18 mouse cellular contexts compared by ENCODE assay signal in genomic region chr5:76698187-76698586, GRCm38 (mm10). TPM values are rescaled to one million over a fixed set of nuclear protein-coding genes. Genes with fewer than 3 reads are reported as not detected.
"Had no signal": no experiment of that assay in that cellular context is flagged by ENCODE, and none has a peak within 500 bp of the region (broad histone marks: within the 10 kb centered on the region; RNA-seq: fewer than 3 reads in every experiment).

No protein-coding gene starts in this region.

- H3K4me3 ChIP-seq: limb, embryonic 12.5 days; limb, embryonic 15.5 days; midbrain, embryonic 15.5 days; myocyte; neural tube, embryonic 12.5 days; neural tube, embryonic 15.5 days had no signal

- DNase-seq: kidney, adult 9 months; kidney, postnatal 14 days; kidney, postnatal 4 days; liver, postnatal 0 days; lung, embryonic 14.5 days; thymus, adult 18-20 months; thymus, postnatal 36 days had no signal

- H3K9ac ChIP-seq: limb, embryonic 12.5 days; limb, embryonic 15.5 days; liver, embryonic 14.5 days; liver, postnatal 0 days; lung, embryonic 14.5 days; midbrain, embryonic 15.5 days; neural tube, embryonic 12.5 days; neural tube, embryonic 15.5 days had no signal

- H3K27ac ChIP-seq: limb, embryonic 12.5 days; limb, embryonic 15.5 days; liver, embryonic 14.5 days; macrophage; neural tube, embryonic 12.5 days; neural tube, embryonic 15.5 days had no signal

- H3K36me3 ChIP-seq: limb, embryonic 15.5 days; midbrain, embryonic 15.5 days; neural tube, embryonic 12.5 days; neural tube, embryonic 15.5 days had no signal

- H3K4me2 ChIP-seq: limb, embryonic 12.5 days; limb, embryonic 15.5 days; liver, embryonic 11.5 days; lung, embryonic 14.5 days; midbrain, embryonic 15.5 days; neural tube, embryonic 12.5 days; neural tube, embryonic 15.5 days had no signal

- ATAC-seq: liver, postnatal 0 days; lung, postnatal 0 days; midbrain, embryonic 15.5 days had no signal

- H3K27me3 ChIP-seq: limb, embryonic 12.5 days; limb, embryonic 15.5 days; midbrain, embryonic 15.5 days; neural tube, embryonic 12.5 days; neural tube, embryonic 15.5 days had no signal

- H3K9me3 ChIP-seq: limb, embryonic 15.5 days; midbrain, embryonic 15.5 days; neural tube, embryonic 15.5 days had no signal

RNA-seq across cellular contexts. Expression of gene C530008M17Rik, which starts 41.9 kb away (rescaled TPM):
- total RNA-seq: monocyte, adult 5-6 weeks had no signal
